Mouse (Mus musculus) layer of hippocampus, adult 9-11 months (tissue): ENCODE measurements around the gene Stk24.

Experiments
- DNase-seq: peaks from one replicate; pipeline ENCODE4 v3.0.0; 2022

Stk24 gene

DNA sequence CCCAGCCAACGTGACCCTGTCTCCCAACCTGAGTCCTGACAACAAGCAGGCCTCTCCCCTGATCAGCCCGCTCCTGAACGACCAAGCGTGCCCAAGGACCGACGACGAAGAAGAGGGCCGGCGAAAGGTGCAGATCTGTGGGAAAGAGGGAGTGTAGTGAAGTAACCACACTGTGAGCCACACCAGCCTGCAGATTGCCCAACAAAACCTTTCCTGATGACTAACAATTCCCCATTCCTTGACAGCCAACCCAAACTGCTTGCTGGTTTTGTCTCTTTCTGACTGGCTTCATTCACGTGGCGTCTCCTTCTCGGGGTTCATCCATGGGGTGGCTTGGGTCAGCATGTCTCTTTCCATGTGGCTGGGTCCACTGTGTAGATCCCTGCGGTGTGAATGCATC is 124.3 kb downstream of the Stk24 start:
- DNase-seq: no peak

DNA sequence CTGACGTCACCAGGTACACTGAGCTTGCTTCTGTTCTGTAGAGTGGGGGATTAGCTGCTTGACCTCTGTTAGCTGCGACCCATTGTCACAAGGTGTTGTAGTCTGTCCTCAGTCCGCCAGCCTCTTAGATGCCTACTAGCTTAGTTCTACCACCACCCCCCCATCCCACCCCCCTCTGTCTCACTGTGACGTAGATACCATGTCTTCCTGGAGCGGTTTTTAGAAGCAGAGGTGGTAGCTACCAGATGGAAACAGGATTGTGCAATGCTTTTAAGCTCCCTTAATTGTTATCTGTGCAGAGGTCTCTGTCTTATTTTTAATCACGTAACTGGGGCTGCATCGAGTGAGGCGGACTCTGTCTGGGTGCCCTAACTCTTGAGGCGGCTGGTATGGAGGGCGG is 124.9 kb downstream of the Stk24 start:
- DNase-seq: no peak

DNA sequence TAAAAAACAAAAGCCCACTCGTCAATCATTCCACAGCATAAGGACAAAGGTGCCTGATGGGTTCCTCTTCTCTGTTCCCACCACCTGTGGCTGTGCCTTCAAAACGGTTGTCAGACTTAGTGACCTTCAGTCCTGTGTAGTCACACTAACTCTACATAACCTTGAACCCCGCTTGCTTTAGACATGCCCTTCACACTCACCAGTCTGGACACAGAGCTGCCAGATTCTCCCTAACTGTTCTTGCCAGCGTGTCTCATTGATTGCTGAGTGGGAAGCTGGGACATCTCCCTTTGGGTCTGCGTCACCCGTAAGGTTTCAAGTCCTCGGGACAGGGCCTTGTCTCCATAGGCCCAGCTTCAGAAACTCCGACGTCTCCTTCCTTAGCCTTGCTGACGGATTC is 127.3 kb downstream of the Stk24 start:
- no peak for DNase-seq

DNA sequence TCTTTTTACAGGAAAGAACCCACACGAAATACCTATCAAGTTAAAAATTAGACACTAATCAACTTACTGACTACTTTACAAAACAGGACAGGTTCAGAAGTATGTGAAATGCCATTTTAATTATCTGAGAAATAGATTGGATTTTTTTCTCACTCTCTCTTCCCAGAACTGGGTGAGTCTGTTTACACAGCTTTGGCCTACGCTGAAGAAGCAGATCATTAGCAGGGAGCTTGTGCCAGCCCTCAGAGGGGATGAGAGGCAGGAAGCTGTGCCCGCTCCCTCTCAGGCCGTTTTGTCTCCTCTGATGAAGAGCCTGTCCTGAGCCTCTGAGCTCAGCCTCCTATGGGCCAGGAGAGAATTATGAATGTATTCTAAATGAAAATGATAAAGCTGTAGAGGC is 128.1 kb downstream of the Stk24 start:
- no peak for DNase-seq

DNA sequence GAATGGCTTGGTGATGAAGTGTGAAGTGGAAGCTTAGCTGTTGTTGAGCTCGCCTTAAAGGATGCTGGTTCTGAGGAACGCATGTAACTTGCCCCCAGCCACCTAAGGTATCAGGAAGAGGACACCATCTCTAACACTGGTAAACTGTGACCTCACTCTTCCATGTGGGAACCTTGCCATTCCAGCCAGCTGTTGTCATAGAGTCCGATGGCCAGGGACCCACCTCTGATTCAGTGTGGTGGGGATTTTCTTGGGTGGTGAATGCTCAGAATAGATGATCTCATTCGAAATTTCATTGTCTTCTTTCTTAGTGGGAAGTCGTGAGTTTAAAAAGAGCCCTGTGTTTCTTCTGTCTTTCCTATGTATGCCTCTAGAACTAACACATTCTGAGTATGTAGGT is 128.7 kb downstream of the Stk24 start:
- DNase-seq: no peak

DNA sequence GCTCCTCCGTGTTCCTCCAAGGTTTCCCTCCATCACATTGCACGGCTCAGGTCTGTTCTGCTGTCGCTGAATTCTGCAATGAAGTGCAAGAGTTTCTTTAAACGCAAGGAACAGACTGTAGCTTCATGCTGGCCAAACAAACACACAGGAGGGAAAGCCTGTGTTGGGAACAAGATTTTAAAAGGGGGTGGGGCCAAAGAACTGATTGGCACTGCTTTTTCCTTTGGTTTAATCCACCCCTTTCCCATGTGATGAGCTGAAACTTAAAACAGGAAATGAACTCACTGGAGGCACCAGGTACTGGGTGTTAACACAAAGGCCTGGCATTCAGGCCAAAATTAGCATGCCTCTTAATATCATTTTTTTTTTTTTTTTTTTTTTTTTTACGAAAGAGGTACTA is 131.5 kb downstream of the Stk24 start:
- no peak for DNase-seq

DNA sequence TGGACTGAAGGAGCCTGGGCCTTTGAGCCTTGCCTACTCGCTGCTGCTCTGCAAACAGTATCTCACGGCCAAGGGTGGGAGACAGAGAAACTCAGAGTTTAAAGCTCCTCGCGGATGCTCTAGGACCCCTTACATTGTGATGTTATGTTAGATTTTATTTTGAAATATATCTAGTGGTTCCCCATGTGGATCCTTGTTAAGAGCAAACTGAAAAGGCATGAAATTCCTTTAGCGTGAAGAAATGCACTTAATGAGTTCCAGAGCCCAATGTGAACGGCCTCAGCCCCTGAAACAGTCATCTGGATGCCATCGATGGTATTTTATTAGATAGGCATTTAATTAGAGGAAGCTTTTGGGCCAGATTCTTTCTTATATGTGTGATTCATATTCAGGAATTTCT is 132.5 kb downstream of the Stk24 start:
- no peak for DNase-seq

DNA sequence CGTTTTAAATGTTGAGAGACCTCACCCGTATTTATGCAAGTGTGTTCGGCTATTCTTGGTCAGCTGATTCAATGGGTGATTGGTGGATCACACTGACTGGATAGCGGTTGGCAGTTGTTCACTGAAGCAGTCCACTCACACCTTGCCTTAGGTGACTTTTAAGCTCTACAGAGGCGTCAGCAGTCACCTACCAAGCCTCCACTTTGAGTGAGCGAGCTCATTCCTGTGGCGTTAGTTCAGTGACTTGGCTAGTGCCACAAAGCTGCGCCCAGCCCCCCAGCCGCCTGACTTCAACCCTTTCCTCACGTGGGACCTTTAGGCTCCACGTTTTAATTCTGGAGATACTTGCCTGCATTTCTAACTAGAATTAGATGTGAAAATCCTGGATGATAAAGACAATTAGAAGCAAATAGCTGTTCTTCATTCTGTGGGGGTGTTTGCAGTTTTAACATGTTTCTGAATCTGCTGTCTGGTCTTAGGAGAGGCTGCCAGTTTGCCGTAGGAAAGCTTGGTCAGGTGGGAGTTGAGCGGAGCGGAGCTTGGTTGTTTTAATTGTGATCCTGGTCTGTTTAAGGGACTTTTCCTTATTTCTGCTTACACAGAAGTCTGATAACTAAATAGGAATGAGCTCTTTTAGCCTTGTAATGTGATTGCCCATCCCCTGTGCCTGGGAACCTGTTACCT is 133.6 kb downstream of the Stk24 start:
- DNase-seq: no peak

DNA sequence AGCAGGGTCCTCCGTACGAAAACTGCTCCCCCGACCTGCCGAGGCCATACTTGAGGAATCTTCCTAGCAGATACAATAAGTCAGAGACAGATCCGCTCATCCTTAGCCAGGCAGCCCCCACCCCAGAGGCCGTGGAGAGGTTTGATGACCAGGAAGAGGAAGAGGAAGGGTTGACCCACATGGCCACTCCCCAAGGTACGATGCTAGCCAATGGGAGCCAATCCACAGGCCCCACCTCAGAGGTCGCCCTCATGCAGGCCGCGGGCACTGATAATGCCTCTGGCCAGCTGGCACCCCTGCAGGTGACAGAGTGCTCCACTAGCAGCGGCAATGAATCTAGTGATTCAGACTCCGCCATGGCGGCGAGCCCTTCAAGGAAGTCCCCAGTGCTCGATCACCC is 135.7 kb downstream of the Stk24 start:
- DNase-seq: no peak

DNA sequence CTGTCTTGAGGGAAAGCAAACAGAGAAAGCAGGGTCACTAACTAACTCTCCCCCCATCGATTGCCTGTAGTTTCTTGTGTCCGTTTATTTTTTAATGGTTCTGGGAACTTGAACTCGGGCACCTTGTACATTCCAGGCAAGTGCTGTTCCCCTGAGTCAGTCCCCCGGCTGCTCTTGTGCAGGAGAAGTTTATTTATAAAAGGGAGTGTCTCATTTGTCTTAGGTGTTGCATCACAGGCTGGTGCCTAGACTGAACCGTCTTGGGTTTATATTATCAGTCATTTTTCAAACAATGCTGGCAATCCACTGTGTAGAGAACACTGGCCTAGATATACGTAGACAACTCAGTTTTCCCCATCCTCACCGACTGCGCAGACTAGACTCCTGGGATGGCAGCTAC is 140.4 kb downstream of the Stk24 start:
- no peak for DNase-seq

DNA sequence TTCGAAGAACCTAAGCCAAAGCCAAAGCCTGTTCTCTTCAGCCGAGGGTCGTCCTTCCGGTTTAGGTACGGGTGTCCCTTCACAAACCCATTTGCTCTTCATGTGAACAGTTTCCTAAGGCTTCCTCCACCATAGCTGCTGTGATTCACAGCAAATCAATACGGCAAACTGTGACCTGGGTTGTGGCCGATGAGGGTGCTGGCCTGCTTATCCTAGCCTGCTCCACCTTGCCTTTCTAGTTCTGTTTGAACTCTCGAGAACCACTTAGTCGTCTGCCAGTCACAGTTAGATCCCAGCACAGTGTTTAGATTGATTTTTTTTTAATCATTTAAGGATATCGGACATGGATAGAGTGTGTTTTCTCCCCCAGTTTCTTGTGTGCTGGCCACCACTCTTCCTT is 141.1 kb downstream of the Stk24 start:
- DNase-seq: no peak

DNA sequence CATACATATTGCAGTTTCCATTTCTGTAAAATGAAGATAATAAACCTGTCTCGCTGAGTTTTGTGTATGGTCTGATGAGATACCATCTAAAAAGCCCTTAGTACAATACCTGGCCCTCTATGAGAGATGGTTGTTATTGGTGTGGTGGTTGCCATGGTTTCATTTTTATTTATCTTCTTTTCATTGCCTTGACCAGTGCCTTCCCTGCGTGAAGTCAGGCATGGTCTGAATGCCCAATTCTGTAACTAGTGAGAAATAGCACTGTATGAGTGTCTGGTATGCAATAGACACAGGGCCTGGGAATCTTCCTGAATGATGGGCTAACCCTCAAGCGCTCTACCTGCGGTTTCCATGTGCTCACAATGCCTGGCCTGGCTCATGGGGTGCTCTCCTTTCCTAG is 143.1 kb downstream of the Stk24 start:
- DNase-seq: no peak
